Mouse (Mus musculus) lung, postnatal 10 days (tissue): ENCODE measurements around the gene Olfr1226.
"Not testable (repeated sequence)": the region's sequence is repeated elsewhere in the genome, so short reads cannot be mapped to it uniquely, and the experiment has no call there.

Source experiments
- DNase-seq: peaks from one replicate; pipeline ENCODE4 v3.0.0; 2021

Gene Olfr1226

GRCm38 (mm10) chr2:89199948-89200347, at the start of gene Olfr1226:
TSS of gene Olfr1226 (minus strand) at chr2:89200048.
- no peak for DNase-seq

DNA sequence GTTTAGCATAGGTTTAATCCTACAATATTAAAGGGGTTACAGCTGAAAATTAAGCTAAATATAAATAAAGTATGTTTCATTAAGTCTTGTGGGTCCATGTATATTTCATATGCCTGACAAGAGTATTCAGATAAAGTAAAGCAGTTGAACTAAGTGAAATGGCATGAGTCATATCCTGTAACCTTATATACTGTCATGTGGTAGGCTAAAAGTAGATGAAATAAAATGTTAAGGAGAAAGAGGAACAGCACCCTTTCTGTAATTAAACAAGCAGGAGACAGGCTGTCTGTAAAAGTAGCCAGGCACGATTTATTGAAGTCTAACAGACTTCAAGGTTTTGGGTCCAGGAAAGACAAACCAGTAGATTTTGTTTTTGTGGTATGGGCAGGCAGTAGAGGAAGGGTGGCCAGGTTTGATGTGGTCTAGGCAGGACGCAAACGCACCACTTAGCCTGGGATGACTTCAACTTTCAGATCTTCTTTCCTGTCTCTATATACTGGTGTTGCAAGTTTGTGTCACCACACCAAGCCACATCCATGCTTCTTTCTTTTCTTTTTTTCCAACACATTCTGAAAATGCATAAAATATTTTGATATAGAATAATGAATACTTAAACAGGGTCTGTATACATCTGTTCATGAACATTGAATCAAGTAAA, 3.4 kb downstream of the Olfr1226 start:
- DNase-seq: no peak

GRCm38 (mm10) chr2:89174569-89174968, 25.3 kb downstream of the Olfr1226 start, which contains the start of gene Olfr1225:
TSS of gene Olfr1225 (minus strand) at chr2:89174669.
- DNase-seq: no peak

- not testable (repeated sequence) for DNase-seq
Measured at GRCm38 (mm10) chr2:89164711-89165110, 35.1 kb downstream of the Olfr1226 start.

- not testable (repeated sequence) for DNase-seq
Measured at GRCm38 (mm10) chr2:89163991-89164390, 35.9 kb downstream of the Olfr1226 start, which contains the start of gene Olfr1224-ps1. TSS of gene Olfr1224-ps1 (minus strand) at chr2:89164091.

DNA sequence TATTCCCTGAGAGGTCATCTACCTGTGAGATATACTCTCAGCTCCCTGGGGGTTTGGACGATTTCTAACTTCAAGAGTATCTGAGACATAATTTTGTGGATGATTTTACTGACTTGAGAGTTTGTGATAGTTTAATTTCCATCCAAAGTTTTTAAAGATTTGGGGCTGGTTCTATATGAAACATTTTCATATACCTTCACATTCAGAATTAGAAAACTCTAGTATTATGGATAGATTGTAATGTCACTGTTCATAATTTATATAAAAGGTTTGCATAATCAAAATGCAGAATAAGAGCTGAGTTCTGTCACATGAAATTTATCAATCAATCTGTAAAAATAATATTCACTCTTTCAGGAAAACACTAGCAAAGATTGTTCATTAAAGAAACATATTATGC, 48.4 kb downstream of the Olfr1226 start, which contains the start of gene Olfr1223:
Gene Olfr1223, minus strand, starts transcription at position 101 of the 400 bp plus-strand sequence.
- no peak for DNase-seq
